Mouse (Mus musculus) natural killer cell, adult 2 months (primary cell): Measurements from ENCODE around the gene Mrpl53.
A peak's percentile ranks its signal among the peaks of the same experiment; 100 is the strongest.

Experiments
- DNase-seq, 2 experiments: peaks; one replicate each; pipeline ENCODE4 v3.0.0; 2022; ENCODE audit warnings: low spot score in 2 of 2

Gene Mrpl53

GRCm38 (mm10) chr6:83092416-83093127, 16.3 kb upstream of the Mrpl53 start:
- DNase-seq, result no peak

GRCm38 (mm10) chr6:83095968-83096367, 12.9 kb upstream of the Mrpl53 start:
- DNase-seq, result no peak

- DNase-seq, result no peak
These were observed 10.4 kb upstream of the Mrpl53 start for GRCm38 (mm10) chr6:83098411-83098810.

- DNase-seq, result peak; percentile 78 to 84
These were observed 7.5 kb upstream of the Mrpl53 start, which contains the start of the genes Ccdc142 and Gm42688 for GRCm38 (mm10) chr6:83101316-83101687. Ccdc142 (plus strand) TSS chr6:83101601. Gm42688 (plus strand) TSS chr6:83101617.

GRCm38 (mm10) chr6:83101688-83102556, 6.9 kb upstream of the Mrpl53 start:
- peak; percentile 34 to 58 for DNase-seq

GRCm38 (mm10) chr6:83103130-83103650, 5.7 kb upstream of the Mrpl53 start:
- no peak for DNase-seq

GRCm38 (mm10) chr6:83104158-83104557, 4.7 kb upstream of the Mrpl53 start:
- DNase-seq, result no peak

GRCm38 (mm10) chr6:83107566-83108400, 1.1 kb upstream of the Mrpl53 start:
- DNase-seq, result peak; percentile 76 to 80

- no peak for DNase-seq
These were observed 2.8 kb downstream of the Mrpl53 start for GRCm38 (mm10) chr6:83111510-83112136.

GRCm38 (mm10) chr6:83115011-83115671, 6.3 kb downstream of the Mrpl53 start, which contains the start of gene Mogs:
Mogs (plus strand) TSS chr6:83115496.
- peak; percentile 91 for DNase-seq

- no peak for DNase-seq
These were observed 7.0 kb downstream of the Mrpl53 start for GRCm38 (mm10) chr6:83115682-83116372.

GRCm38 (mm10) chr6:83116373-83117164, 7.7 kb downstream of the Mrpl53 start:
- DNase-seq, result no peak

- no peak for DNase-seq
These were observed 8.3 kb downstream of the Mrpl53 start for GRCm38 (mm10) chr6:83117165-83117438.

- DNase-seq, result no peak
These were observed 8.8 kb downstream of the Mrpl53 start for GRCm38 (mm10) chr6:83117616-83118015.

GRCm38 (mm10) chr6:83118369-83118768, 9.5 kb downstream of the Mrpl53 start:
- no peak for DNase-seq

GRCm38 (mm10) chr6:83118825-83119733, 10.2 kb downstream of the Mrpl53 start:
- DNase-seq, result no peak

- no peak for DNase-seq
These were observed 10.9 kb downstream of the Mrpl53 start for GRCm38 (mm10) chr6:83119734-83120051.
